Mouse (Mus musculus) hindbrain, embryonic 13.5 days (tissue): ENCODE results near the gene Gls2. TPM values are rescaled to one million over a fixed set of nuclear protein-coding genes. Genes with fewer than 3 reads are reported as not detected.
"Not testable (repeated sequence)": the region's sequence is repeated elsewhere in the genome, so short reads cannot be mapped to it uniquely, and the experiment has no call there.

Experiments used
- ATAC-seq: fragments of 200-750 bp; cut with Nextera tagmentation; 2 replicates; pipeline ENCODE4 v1.8.0; 2017; ENCODE audit warnings: moderate TSS enrichment; ENCODE audit not compliant: low FRiP score
- H3K27ac ChIP-seq: fragments of 300-500 bp; sonication (generic); 2 replicates; pipeline ENCODE4 v1.5.1; 2015; ENCODE audit warnings: inconsistent platforms, mild to moderate bottlenecking, moderate library complexity
- H3K27me3 ChIP-seq: fragments of 300-500 bp; sonication (generic); 2 replicates; pipeline ENCODE4 v1.6.1; 2015; ENCODE audit warnings: mild to moderate bottlenecking, inconsistent platforms
- H3K36me3 ChIP-seq: fragments of 300-500 bp; sonication (generic); 2 replicates; pipeline ENCODE4 v1.6.1; 2015; ENCODE audit warnings: mild to moderate bottlenecking, inconsistent platforms
- H3K4me1 ChIP-seq: fragments of 300-500 bp; sonication (generic); replicated peaks from 2 replicates; pipeline ENCODE4 v1.6.1; 2015; ENCODE audit warnings: inconsistent platforms
- H3K4me2 ChIP-seq: fragments of 300-500 bp; sonication (generic); 2 replicates; pipeline ENCODE4 v1.6.1; 2015; ENCODE audit warnings: inconsistent platforms, mild to moderate bottlenecking, moderate library complexity
- H3K4me3 ChIP-seq: fragments of 300-500 bp; sonication (generic); 2 replicates; pipeline ENCODE4 v1.5.1; 2015; ENCODE audit warnings: mild to moderate bottlenecking, inconsistent platforms
- H3K9ac ChIP-seq: fragments of 300-500 bp; sonication (generic); 2 replicates; pipeline ENCODE4 v1.6.1; 2015; ENCODE audit warnings: mild to moderate bottlenecking, inconsistent platforms
- H3K9me3 ChIP-seq: fragments of 300-500 bp; sonication (generic); 2 replicates; pipeline ENCODE4 v1.6.1; 2016; ENCODE audit warnings: inconsistent platforms
- WGBS: fragments of 180-500 bp; shearing (Covaris S2); methylation state at CpG from one replicate; pipeline ENCODE4 v1.1.7; 2015; 5-methylcytosine and 5-hydroxymethylcytosine counted together
- polyA plus RNA-seq: library from polyadenylated mRNA; unstranded; fragments of >200 nt; fragmentation: Nextera tagmentation; extraction: Ambion mirVana; gene quantifications from 2 replicates; pipeline ENCODE4 v1.2.1, GENCODE M21; 2015

The Gls2 gene
- polyA plus RNA-seq, 1 experiment from 2014 or later = 0.75 TPM

GRCm38 (mm10) chr10:128179989-128180388, 14.3 kb upstream of the Gls2 start, which contains the start of gene Rbms2:
Rbms2 (minus strand) TSS chr10:128180297.
- no peak within 1 kb of the TSS for H3K27ac ChIP-seq
- no peaks in the 10 kb centered on the region for H3K27me3 ChIP-seq
- peak within 1 kb of the TSS; percentile 26 for H3K4me2 ChIP-seq
- no peak for ATAC-seq
- H3K4me3 ChIP-seq = no peak within 1 kb of the TSS
- WGBS = 3% methylated on average over 6 of the region's 6 CpGs
- peaks cover 16% of the 10 kb centered on the region for H3K4me1 ChIP-seq
- no peaks in the 10 kb centered on the region for H3K9me3 ChIP-seq
- no peaks in the 10 kb centered on the region for H3K36me3 ChIP-seq
- no peak within 1 kb of the TSS for H3K9ac ChIP-seq

GRCm38 (mm10) chr10:128184296-128184695, 10.0 kb upstream of the Gls2 start:
- H3K36me3 ChIP-seq = no peaks in the 10 kb centered on the region
- no peak overlapping the region for H3K27ac ChIP-seq
- H3K4me3 ChIP-seq = no peak overlapping the region
- H3K9ac ChIP-seq = no peak overlapping the region
- H3K9me3 ChIP-seq = no peaks in the 10 kb centered on the region
- ATAC-seq = no peak
- H3K4me1 ChIP-seq = 0 out of 2 replicates have a peak, but pooled peaks cover 7% of the 10 kb centered on the region
- WGBS = 97% methylated on average over 2 of the region's 2 CpGs
- no peak overlapping the region for H3K4me2 ChIP-seq
- no peaks in the 10 kb centered on the region for H3K27me3 ChIP-seq

GRCm38 (mm10) chr10:128185277-128185940, 8.8 kb upstream of the Gls2 start:
- Histone ChIP-seq H3K27me3 (no peaks in the 10 kb centered on the region), H3K9ac (no peak overlapping the region), H3K4me3 (no peak overlapping the region), H3K36me3 (no peaks in the 10 kb centered on the region), H3K9me3 (no peaks in the 10 kb centered on the region), H3K4me2 (no peak overlapping the region), H3K4me1 (0 out of 2 replicates have a peak, but pooled peaks cover 3% of the 10 kb centered on the region), H3K27ac (no peak overlapping the region)
- no peak for ATAC-seq
- 77% methylated on average over 6 of the region's 6 CpGs for WGBS

GRCm38 (mm10) chr10:128185959-128186358, 8.3 kb upstream of the Gls2 start:
- Histone ChIP-seq H3K27ac (no peak overlapping the region), H3K27me3 (0 out of 2 replicates have a peak, but pooled peaks cover 5% of the 10 kb centered on the region), H3K4me1 (0 out of 2 replicates have a peak, but pooled peaks cover 3% of the 10 kb centered on the region), H3K36me3 (no peaks in the 10 kb centered on the region), H3K4me3 (no peak overlapping the region), H3K4me2 (no peak overlapping the region), H3K9ac (no peak overlapping the region), H3K9me3 (no peaks in the 10 kb centered on the region)
- WGBS = 54% methylated on average over 2 of the region's 2 CpGs
- no peak for ATAC-seq

- WGBS = 72% methylated on average over 5 of the region's 5 CpGs
- H3K9me3 ChIP-seq = no peaks in the 10 kb centered on the region
- H3K4me1 ChIP-seq = 0 out of 2 replicates have a peak, but pooled peaks cover 3% of the 10 kb centered on the region
- no peak overlapping the region for H3K4me2 ChIP-seq
- ATAC-seq = no peak
- no peak overlapping the region for H3K27ac ChIP-seq
- H3K27me3 ChIP-seq = peaks cover 11% of the 10 kb centered on the region; the same call in 1 of the 2 replicates
- H3K4me3 ChIP-seq = no peak overlapping the region
- no peak overlapping the region for H3K9ac ChIP-seq
- H3K36me3 ChIP-seq = no peaks in the 10 kb centered on the region
Observed at GRCm38 (mm10) chr10:128187181-128187605, 7.1 kb upstream of the Gls2 start.

DNA sequence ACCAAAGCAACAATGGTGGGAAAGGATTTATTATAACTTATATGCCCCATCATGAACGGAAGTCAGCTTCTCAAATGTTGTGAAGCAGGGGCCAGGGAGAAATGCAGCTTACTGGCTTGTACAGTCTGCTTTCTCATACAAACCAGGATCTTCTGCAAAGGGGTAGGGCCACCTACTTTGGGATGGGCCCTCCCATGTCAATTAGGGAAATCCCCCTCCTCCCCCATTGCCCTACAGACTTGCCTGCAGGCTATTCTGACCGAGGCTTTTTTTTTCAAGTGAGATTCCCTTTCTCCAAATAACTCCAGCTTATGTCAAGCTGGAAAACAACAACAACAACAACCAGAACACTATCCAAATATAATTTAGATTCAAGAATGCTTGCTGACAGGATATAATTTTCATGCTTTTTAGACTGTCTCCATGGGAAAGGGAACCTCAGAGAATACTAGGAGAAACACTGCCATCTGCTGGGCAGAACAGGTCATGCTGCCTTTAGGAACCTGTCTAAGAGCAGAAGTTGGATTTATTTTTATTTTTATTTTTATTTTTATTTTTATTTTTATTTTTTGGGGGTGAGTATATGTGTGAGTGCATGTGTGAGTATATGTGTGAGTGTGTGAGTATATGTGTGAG, 5.9 kb upstream of the Gls2 start:
- no peak for ATAC-seq
- no peak overlapping the region for H3K9ac ChIP-seq
- WGBS = 45% methylated on average over 2 of the region's 2 CpGs
- no peak overlapping the region for H3K4me3 ChIP-seq
- H3K4me2 ChIP-seq = no peak overlapping the region
- no peaks in the 10 kb centered on the region for H3K36me3 ChIP-seq
- H3K9me3 ChIP-seq = no peaks in the 10 kb centered on the region
- peaks cover 15% of the 10 kb centered on the region; the same call in 1 of the 2 replicates for H3K27me3 ChIP-seq
- 0 out of 2 replicates have a peak, but pooled peaks cover 3% of the 10 kb centered on the region for H3K4me1 ChIP-seq
- no peak overlapping the region for H3K27ac ChIP-seq

DNA sequence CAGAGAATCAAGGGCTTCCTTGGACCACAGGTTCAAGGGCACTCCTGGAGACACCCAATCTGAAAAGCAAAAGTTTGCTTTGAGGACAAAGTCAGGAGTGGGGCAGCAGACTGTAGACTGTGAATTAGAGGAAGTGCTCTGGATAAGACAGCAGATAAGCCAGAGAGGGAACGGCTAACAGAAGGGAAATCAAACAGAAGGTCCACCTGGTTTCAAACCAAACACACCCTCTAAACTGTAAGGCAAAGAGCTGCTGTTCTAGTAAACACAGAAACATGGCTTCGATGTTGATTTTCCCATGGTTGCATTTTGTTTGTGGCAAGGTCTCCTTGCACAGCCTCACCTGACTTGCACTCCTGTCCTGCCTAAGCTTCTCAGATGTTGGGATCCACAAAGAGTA, 2.8 kb upstream of the Gls2 start:
- peaks cover 33% of the 10 kb centered on the region for H3K27me3 ChIP-seq
- WGBS = 86% methylated on average over 2 of the region's 2 CpGs
- no peaks in the 10 kb centered on the region for H3K9me3 ChIP-seq
- H3K9ac ChIP-seq = no peak overlapping the region
- H3K4me1 ChIP-seq = peaks cover 16% of the 10 kb centered on the region
- H3K4me3 ChIP-seq = no peak overlapping the region
- H3K4me2 ChIP-seq = no peak overlapping the region
- no peaks in the 10 kb centered on the region for H3K36me3 ChIP-seq
- no peak for ATAC-seq
- no peak overlapping the region for H3K27ac ChIP-seq

GRCm38 (mm10) chr10:128192030-128192766, 2.1 kb upstream of the Gls2 start:
- H3K4me2 ChIP-seq, H3K9me3 ChIP-seq, H3K4me3 ChIP-seq, ATAC-seq, H3K27ac ChIP-seq, H3K36me3 ChIP-seq, H3K9ac ChIP-seq: not testable (repeated sequence)
- peaks cover 39% of the 10 kb centered on the region for H3K27me3 ChIP-seq
- peaks cover 16% of the 10 kb centered on the region for H3K4me1 ChIP-seq
- 93% methylated on average over 3 of the region's 3 CpGs for WGBS

DNA sequence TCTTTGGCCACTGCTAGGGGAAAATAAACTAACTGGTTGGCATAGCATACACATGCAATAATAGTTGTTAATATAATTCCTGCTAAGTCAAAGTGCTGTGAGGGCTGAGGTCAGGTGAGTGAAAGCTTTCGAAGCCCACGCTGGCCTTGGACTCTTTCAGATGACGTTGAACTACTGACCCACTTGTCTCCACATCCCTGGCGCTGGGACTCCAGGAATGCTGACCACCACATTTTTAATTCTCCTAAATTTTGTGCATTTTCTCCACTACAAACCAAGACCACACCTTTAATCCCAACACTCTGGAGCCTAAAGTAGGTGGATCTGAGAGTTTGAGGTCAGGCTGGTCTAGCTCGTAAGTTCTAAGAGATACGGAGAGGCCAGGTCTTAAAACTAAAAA, 1.1 kb upstream of the Gls2 start:
- peaks cover 16% of the 10 kb centered on the region for H3K4me1 ChIP-seq
- no peak overlapping the region for H3K9ac ChIP-seq
- 94% methylated on average over 6 of the region's 6 CpGs for WGBS
- no peaks in the 10 kb centered on the region for H3K9me3 ChIP-seq
- ATAC-seq = no peak
- no peak overlapping the region; the same call in 1 of the 2 replicates for H3K4me2 ChIP-seq
- H3K36me3 ChIP-seq = no peaks in the 10 kb centered on the region
- no peak overlapping the region for H3K27ac ChIP-seq
- H3K4me3 ChIP-seq = no peak overlapping the region
- peaks cover 39% of the 10 kb centered on the region for H3K27me3 ChIP-seq

- Histone ChIP-seq H3K4me2 (peak overlapping the region; percentile 98), H3K27ac (peak overlapping the region; percentile 62), H3K9me3 (no peaks in the 10 kb centered on the region), H3K4me1 (peaks cover 13% of the 10 kb centered on the region), H3K36me3 (no peaks in the 10 kb centered on the region), H3K27me3 (peaks cover 43% of the 10 kb centered on the region), H3K4me3 (peak overlapping the region; percentile 76), H3K9ac (peak overlapping the region; percentile 84)
- ATAC-seq = peak; percentile 94
- 1% methylated on average over 68 of the region's 79 CpGs for WGBS
Observed at GRCm38 (mm10) chr10:128194551-128195461, 549 bp downstream of the Gls2 start.

DNA sequence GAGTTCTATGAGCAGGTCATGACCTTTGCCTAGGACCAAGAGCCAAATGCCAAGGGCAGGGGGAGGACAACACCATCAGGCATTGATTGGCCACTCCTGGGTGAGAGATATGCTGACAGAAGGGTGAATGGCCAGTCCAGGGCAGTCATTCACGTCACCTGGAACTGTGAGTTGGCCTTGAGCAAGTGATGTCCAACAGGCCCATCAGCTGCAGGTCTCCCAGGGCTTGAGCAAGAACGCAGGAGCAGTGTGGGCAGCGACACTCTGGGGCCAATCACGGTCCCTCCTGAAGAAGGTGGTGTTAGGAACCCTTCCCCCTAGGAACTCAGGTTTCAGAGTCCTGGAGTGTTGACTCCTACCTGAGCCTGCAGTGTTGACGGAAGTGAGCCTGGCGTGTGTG, 7.6 kb downstream of the Gls2 start:
- Histone ChIP-seq H3K4me2 (no peak overlapping the region), H3K4me1 (no peaks in the 10 kb centered on the region), H3K9ac (no peak overlapping the region), H3K4me3 (no peak overlapping the region), H3K9me3 (no peaks in the 10 kb centered on the region), H3K36me3 (peaks cover 6% of the 10 kb centered on the region; the same call in 1 of the 2 replicates), H3K27ac (no peak overlapping the region), H3K27me3 (peaks cover 7% of the 10 kb centered on the region)
- no peak for ATAC-seq
- WGBS = 77% methylated on average over 6 of the region's 6 CpGs
